Mouse (Mus musculus) forebrain, postnatal 0 days (tissue): Measurements from ENCODE around the gene Ryr2. TPM values are rescaled to one million over a fixed set of nuclear protein-coding genes. Genes with fewer than 3 reads are reported as not detected.

ENCODE experiments used
- ATAC-seq: fragments of 200-750 bp; cut with Nextera tagmentation; 2 replicates; pipeline ENCODE4 v1.8.0; 2017; ENCODE audit warnings: mild to moderate bottlenecking, moderate library complexity
- DNase-seq: peaks from one replicate; pipeline ENCODE4 v3.0.0-alpha.2; 2015
- H3K27ac ChIP-seq: fragments of 300-500 bp; sonication (generic); 2 replicates; pipeline ENCODE4 v1.5.1; 2014; ENCODE audit warnings: low read depth, mild to moderate bottlenecking, antibody characterized with exemption, low read length, moderate library complexity, mixed read lengths
- H3K27me3 ChIP-seq: fragments of 300-500 bp; sonication (generic); 2 replicates; pipeline ENCODE4 v1.6.1; 2014; ENCODE audit warnings: mild to moderate bottlenecking, low read length, mixed read lengths; ENCODE audit not compliant: insufficient read depth
- H3K36me3 ChIP-seq: fragments of 300-500 bp; sonication (generic); 2 replicates; pipeline ENCODE4 v1.6.1; 2014; ENCODE audit warnings: mild to moderate bottlenecking, moderate library complexity; ENCODE audit not compliant: insufficient read depth
- H3K4me1 ChIP-seq: fragments of 300-500 bp; sonication (generic); 2 replicates; pipeline ENCODE4 v1.6.1; 2014; ENCODE audit warnings: antibody characterized with exemption; ENCODE audit not compliant: insufficient read depth
- H3K4me2 ChIP-seq: fragments of 300-500 bp; sonication (generic); 2 replicates; pipeline ENCODE4 v1.6.1; 2014; ENCODE audit warnings: low read depth, mild to moderate bottlenecking, moderate library complexity
- H3K4me3 ChIP-seq: fragments of 300-500 bp; sonication (generic); 2 replicates; pipeline ENCODE4 v1.5.1; 2014; ENCODE audit warnings: low read depth, low read length, mixed read lengths
- H3K9ac ChIP-seq: fragments of 300-500 bp; sonication (generic); 2 replicates; pipeline ENCODE4 v1.6.1; 2014; ENCODE audit warnings: mild to moderate bottlenecking
- H3K9me3 ChIP-seq: fragments of 300-500 bp; sonication (generic); 2 replicates; pipeline ENCODE4 v1.6.1; 2016; ENCODE audit warnings: low read length
- CTCF ChIP-seq: sonication (generic); IDR thresholded peaks from 2 replicates; pipeline ENCODE4 v1.5.1; 2016; ENCODE audit warnings: antibody characterized with exemption, control low read depth, low read depth
- WGBS: fragments of 180-500 bp; shearing (Covaris S2); extraction: QIAGEN DNeasy Blood & Tissue Kit; methylation state at CpG from one replicate; pipeline ENCODE4 v1.1.7; 2014; 5-methylcytosine and 5-hydroxymethylcytosine counted together
- polyA plus RNA-seq: library from polyadenylated mRNA; unstranded; fragments of >200 nt; fragmentation: Nextera tagmentation; extraction: Ambion mirVana; gene quantifications from 2 replicates; pipeline ENCODE4 v1.2.1, GENCODE M21; 2015
- total RNA-seq: library from RNA; depleted of rRNA; stranded (reverse); fragments of >200 nt; gene quantifications from 2 replicates; pipeline ENCODE4 v1.2.3, GENCODE M21; 2014

Ryr2 gene
- total and polyA plus RNA-seq, 2 experiments from 2014 or later, result 2.1 to 22.8 TPM

DNA sequence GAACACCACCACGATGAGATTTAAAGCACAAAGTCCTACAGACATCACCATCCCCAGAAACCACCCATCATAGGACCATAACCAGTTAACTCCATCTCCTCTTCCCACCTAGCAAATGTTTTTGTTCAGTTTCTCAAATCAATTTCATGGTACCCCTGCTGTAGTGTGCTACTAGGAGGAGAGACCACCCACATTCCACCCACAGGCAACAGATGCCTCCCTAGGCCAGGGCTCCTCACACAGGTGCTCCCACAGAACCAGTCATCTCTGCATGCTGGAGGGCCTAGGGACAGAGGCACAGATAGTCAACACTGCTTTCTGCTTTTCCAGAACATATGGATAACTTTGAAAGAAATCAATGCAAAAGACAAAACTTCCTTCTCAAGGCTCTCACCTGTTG is 50.8 kb downstream of the Ryr2 start:
- H3K4me3 ChIP-seq, result no peak overlapping the region
- no peaks in the 10 kb centered on the region for H3K4me1 ChIP-seq
- 81% methylated on average over 1 of the region's 1 CpGs for WGBS
- TF ChIP-seq CTCF, result no peak
- no peaks in the 10 kb centered on the region for H3K36me3 ChIP-seq
- ATAC-seq (no peak), DNase-seq (no peak)
- no peaks in the 10 kb centered on the region for H3K9me3 ChIP-seq
- H3K4me2 ChIP-seq, result no peak overlapping the region
- H3K27me3 ChIP-seq, result no peaks in the 10 kb centered on the region
- H3K27ac ChIP-seq, result no peak overlapping the region
- H3K9ac ChIP-seq, result no peak overlapping the region

DNA sequence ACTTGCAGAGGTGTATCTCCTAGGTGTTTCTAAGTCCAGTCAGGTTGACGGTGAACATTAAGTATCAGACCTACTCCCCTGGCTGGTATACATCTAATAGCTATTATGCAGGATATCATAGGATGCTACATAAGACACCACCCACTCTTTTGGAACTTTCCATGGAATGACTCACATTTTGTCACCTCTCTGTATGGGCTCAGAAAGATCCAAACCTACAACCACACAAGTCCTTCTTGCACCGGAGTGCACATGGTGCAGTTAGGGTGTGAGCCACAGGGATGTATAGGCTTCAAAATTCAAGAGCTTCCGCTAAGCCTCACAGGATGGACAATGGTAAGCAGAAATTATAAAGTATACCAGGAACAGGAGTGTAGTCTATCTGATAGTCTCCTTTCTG is 52.8 kb downstream of the Ryr2 start:
- no peak overlapping the region for H3K27ac ChIP-seq
- H3K36me3 ChIP-seq, result no peaks in the 10 kb centered on the region
- ATAC-seq, result no peak
- H3K9ac ChIP-seq, result no peak overlapping the region
- H3K4me1 ChIP-seq, result no peaks in the 10 kb centered on the region
- DNase-seq, result no peak
- H3K9me3 ChIP-seq, result no peaks in the 10 kb centered on the region
- TF ChIP-seq CTCF, result no peak
- no peak overlapping the region for H3K4me3 ChIP-seq
- no peaks in the 10 kb centered on the region for H3K27me3 ChIP-seq
- no peak overlapping the region for H3K4me2 ChIP-seq
- 98% methylated on average over 3 of the region's 3 CpGs for WGBS

DNA sequence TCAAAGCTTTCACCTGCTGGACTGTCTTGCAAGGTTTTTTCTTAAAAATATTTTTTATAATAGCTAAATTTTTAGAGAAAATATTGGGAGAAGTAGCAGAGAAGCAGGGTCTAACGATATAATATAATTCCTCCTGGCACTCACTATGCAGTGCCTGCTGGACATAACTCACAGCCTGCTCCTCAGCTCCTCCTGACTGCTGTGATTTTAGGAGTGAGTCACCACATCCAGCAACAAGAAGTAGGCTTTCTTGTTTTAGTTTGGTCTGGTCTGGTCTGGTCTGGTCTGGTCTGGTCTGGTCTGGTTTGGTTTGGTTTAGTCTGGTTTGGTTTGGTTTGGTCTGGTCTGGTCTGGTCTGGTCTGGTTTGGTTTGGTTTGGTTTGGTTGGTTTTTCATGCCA is 55.9 kb downstream of the Ryr2 start:
- ATAC-seq, result no peak
- Histone ChIP-seq H3K9ac (no peak overlapping the region), H3K4me2 (no peak overlapping the region), H3K4me1 (no peaks in the 10 kb centered on the region), H3K27ac (no peak overlapping the region), H3K36me3 (no peaks in the 10 kb centered on the region), H3K27me3 (no peaks in the 10 kb centered on the region), H3K9me3 (no peaks in the 10 kb centered on the region), H3K4me3 (no peak overlapping the region)
- TF ChIP-seq CTCF, result no peak
- WGBS, result 89% methylated on average over 1 of the region's 1 CpGs
- no peak for DNase-seq

DNA sequence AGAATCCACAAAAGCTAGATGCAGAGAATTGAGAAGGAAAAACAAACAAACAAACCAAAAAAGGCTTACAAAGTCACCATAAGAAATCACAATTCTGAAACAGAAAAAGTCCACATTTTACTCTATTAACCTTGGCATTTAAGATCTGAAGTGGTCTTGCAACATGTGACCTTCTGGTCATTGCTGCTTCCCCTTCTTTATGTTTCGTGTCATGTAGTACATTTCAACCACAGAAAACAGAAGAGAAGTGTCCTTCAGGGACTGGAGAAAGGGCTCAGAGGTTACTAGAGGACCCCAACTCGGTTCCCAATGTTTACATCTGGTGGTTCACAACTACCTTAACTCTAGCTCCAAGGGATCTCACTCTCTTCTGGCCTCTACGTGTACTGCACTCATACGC is 59.7 kb downstream of the Ryr2 start:
- no peak for DNase-seq
- H3K27ac ChIP-seq, result no peak overlapping the region
- 85% methylated on average over 4 of the region's 4 CpGs for WGBS
- no peaks in the 10 kb centered on the region for H3K9me3 ChIP-seq
- no peak for TF ChIP-seq CTCF
- ATAC-seq, result no peak
- no peaks in the 10 kb centered on the region for H3K4me1 ChIP-seq
- no peak overlapping the region for H3K4me2 ChIP-seq
- no peak overlapping the region for H3K4me3 ChIP-seq
- H3K36me3 ChIP-seq, result no peaks in the 10 kb centered on the region
- no peaks in the 10 kb centered on the region for H3K27me3 ChIP-seq
- H3K9ac ChIP-seq, result no peak overlapping the region

DNA sequence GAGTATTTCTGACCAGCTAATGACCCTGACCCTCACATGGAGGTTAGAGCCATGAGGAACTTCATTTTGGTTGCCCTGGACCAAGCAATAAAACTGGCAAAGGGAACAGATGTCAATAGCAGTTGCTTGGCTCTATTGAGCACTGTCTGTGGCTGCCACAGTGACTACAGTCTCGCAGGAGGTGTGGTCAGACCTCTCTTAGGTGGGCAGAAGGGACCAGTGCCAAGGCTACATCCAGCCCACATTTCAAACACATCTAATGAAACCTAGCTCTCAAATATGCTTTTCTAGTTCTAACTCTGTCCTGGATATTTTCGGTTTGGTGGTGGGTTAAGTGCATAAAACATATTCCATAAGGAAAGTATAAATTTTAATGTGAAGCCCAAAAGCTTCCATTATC is 62.0 kb downstream of the Ryr2 start:
- Histone ChIP-seq H3K4me2 (no peak overlapping the region), H3K27ac (no peak overlapping the region), H3K4me1 (no peaks in the 10 kb centered on the region), H3K4me3 (no peak overlapping the region), H3K9ac (no peak overlapping the region), H3K27me3 (no peaks in the 10 kb centered on the region), H3K9me3 (no peaks in the 10 kb centered on the region), H3K36me3 (no peaks in the 10 kb centered on the region)
- no peak for TF ChIP-seq CTCF
- ATAC-seq (no peak), DNase-seq (no peak)
- WGBS, result 90% methylated on average over 2 of the region's 2 CpGs

DNA sequence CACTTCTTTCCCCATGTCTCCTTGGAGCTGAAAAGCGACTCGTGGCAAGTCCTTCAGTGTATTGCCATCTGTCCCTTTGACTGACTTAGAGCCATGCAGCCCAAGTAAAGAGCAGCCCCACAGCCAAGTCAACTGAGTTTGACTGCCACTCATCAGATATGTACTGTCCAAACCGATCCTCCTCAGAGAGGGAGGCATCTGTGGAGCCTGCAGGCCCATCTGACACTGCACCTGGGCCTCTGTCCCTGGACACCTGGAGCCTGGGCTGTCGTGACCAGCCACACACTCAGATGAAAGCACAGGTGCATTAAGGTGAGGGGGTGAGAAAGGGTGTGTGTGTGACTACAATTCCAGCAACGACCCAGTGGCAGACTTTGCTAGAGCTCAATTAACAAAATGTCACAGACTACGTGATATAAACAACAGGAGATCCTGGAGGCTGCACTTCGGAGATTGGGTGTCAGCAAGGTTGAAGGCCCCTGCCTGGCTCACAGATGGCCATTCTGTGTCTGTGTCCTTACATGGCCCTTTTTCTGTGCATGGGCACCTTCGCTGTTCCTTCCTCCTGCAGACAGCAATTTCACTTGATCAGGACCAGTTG is 63.8 kb downstream of the Ryr2 start:
- no peaks in the 10 kb centered on the region for H3K4me1 ChIP-seq
- no peaks in the 10 kb centered on the region for H3K9me3 ChIP-seq
- H3K4me2 ChIP-seq, result no peak overlapping the region
- H3K9ac ChIP-seq, result no peak overlapping the region
- no peak for ATAC-seq
- no peak overlapping the region for H3K4me3 ChIP-seq
- H3K36me3 ChIP-seq, result no peaks in the 10 kb centered on the region
- WGBS, result 87% methylated on average over 8 of the region's 8 CpGs
- TF ChIP-seq CTCF, result no peak
- H3K27ac ChIP-seq, result no peak overlapping the region
- no peak for DNase-seq
- no peaks in the 10 kb centered on the region for H3K27me3 ChIP-seq

DNA sequence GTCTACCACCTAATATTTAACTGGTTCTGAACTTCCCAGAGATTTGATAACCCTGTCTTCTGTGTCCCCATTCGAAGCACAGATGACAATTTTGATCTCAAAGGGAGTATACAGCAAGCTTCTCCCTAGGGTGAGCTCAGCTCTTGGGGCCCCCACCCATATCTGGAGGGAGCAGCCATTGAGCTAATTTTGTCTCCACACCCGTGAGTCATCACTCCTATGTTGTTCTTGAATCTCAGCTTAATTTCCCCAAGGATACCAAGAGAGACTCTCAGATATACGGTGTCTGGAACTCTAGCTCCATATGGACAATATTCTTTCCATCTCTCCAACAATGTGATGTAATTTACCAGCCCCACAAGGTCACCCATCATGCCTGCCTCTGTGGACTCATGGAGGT is 66.8 kb downstream of the Ryr2 start:
- Histone ChIP-seq H3K9me3 (no peaks in the 10 kb centered on the region), H3K27me3 (no peaks in the 10 kb centered on the region), H3K9ac (no peak overlapping the region), H3K27ac (no peak overlapping the region), H3K4me3 (no peak overlapping the region), H3K36me3 (no peaks in the 10 kb centered on the region), H3K4me1 (no peaks in the 10 kb centered on the region), H3K4me2 (no peak overlapping the region)
- WGBS, result 80% methylated on average over 3 of the region's 3 CpGs
- no peak for TF ChIP-seq CTCF
- no peak for ATAC-seq
- DNase-seq, result no peak

DNA sequence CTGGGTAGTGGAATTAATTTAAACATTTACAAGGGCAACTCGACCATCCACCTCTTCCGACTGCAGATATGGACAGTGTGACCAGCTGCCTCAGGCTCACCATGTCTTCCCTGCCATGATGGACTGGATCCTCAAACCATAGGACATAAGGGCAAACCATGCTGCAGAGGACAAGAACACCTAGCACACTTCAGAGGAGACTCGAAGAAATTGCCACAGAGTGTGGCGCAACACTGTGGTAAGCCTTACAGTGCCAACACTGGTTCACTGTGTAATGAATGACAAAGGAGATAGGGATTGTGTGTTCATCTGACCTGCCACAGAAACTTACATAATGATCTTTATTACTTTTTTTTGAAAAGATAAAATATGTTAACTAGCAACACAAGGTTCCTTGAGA is 68.1 kb downstream of the Ryr2 start:
- Histone ChIP-seq H3K4me3 (no peak overlapping the region), H3K9me3 (no peaks in the 10 kb centered on the region), H3K36me3 (no peaks in the 10 kb centered on the region), H3K27ac (no peak overlapping the region), H3K27me3 (no peaks in the 10 kb centered on the region), H3K4me2 (no peak overlapping the region), H3K9ac (no peak overlapping the region), H3K4me1 (no peaks in the 10 kb centered on the region)
- DNase-seq (no peak), ATAC-seq (no peak)
- TF ChIP-seq CTCF, result no peak
- WGBS, result 94% methylated on average over 4 of the region's 4 CpGs
